Mouse (Mus musculus): Measurements from ENCODE around the gene Ogfod3.

GRCm38 (mm10) chr11:121232706-121233105, 28.2 kb upstream of the Ogfod3 start:
- no peak for TF ChIP-seq CTCF (IDR thresholded peaks at IDR 0.05; ENCODE audit: low read depth)
- TF ChIP-seq EP300 (IDR thresholded peaks at IDR 0.05; ENCODE audit: low read depth): no peak

Data from liver, postnatal 0 days (tissue).